Mouse (Mus musculus) cerebellum, adult 18-20 months (tissue): ENCODE measurements around the gene Sugct.

Source experiments
- DNase-seq, 2 experiments: peaks; one replicate each; pipeline ENCODE4 v3.0.0; 2021

The Sugct gene

DNA sequence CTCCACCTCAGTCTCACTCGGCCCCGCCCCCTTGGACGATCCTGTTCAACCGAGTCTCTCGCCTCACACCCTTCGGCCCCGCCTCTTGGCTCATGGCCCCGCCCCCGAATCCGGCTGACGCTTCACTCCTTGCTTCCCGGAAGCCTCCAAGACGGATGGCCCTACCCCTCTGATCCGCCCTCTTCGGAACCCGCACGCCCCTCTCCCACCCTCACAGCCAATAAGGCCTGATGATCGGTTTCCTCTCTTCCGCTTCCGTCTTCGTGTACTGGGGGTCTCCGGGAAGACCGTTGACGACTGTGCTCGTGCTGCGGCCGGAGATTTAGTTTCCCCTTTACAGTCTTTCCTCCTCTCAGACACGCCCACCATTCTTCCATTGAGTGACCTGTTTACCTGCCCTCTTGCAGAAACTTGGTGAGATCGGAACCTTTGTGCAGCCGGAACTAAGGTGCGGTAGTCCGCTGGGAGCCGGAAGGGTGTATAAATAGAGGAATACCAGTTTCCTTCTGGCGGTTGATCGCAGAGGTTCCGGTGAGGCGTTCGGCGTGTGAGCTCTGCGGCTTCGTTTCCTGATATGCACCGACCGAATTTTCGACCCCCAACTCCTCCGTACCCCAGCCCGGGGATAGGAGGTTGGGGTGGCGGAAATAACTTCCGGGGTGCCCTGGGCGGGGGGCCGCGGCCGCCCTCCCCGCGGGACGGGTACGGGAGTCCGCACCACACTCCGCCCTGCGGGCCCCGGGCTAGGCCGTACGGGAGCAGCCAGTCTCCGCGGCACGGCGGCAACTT is at the start of gene Sugct, which contains the start of gene Mplkip:
TSS of gene Sugct (minus strand) at position 643 of the 789 bp plus-strand sequence.
TSS of gene Mplkip (plus strand) at position 282 of the 789 bp plus-strand sequence.
- peak; percentile 100 for DNase-seq

DNA sequence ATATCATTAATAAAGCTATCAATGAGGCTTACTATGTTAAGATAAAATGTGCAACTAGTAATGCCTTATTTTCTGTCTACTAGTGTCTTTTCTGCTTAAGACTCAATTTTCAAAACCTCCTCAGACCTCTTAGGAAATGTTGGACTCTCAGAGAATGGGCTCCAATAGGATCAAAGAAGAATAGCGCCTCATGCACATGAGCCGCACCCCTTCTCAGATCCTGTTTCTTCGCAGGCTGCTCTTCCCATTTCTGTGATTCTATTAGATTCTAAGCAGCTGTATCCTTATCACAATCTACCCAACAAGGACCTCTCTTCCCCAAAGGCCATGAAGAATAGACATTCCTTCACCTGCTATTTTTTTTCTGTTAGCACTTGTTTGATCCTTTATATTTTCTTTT is 33.4 kb upstream of the Sugct start:
- DNase-seq: no peak

DNA sequence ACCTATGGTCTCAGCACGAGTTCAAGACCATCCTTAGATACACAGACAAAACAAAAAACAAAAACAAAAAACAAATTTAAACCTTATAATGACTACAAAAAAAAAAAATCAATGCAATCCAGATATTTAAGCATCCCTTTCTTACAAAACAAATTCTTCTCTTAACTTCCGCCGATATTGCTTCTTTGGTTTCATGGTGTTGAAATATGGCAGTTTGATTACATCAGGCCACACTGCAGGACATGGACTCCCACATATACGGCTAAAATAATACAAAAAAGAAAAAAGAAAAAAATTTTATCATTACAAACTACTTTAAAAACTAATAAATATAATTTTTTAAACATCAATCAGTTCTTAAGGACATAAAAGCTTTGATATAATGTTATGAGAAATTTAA is 32.6 kb upstream of the Sugct start:
- no peak for DNase-seq

GRCm38 (mm10) chr13:17717357-17717756 is 22.0 kb upstream of the Sugct start:
- no peak for DNase-seq

GRCm38 (mm10) chr13:17708784-17709311 is 13.5 kb upstream of the Sugct start:
- DNase-seq: no peak

GRCm38 (mm10) chr13:17705188-17705826 is 10.0 kb upstream of the Sugct start:
- DNase-seq: no peak

- no peak for DNase-seq
Observed at GRCm38 (mm10) chr13:17702311-17702710, 7.0 kb upstream of the Sugct start.

- DNase-seq: no peak
Observed at GRCm38 (mm10) chr13:17701322-17701721, 6.0 kb upstream of the Sugct start.

- no peak for DNase-seq
Observed at GRCm38 (mm10) chr13:17700090-17700715, 4.8 kb upstream of the Sugct start.

GRCm38 (mm10) chr13:17695898-17696580 is 686 bp upstream of the Sugct start:
- no peak for DNase-seq

DNA sequence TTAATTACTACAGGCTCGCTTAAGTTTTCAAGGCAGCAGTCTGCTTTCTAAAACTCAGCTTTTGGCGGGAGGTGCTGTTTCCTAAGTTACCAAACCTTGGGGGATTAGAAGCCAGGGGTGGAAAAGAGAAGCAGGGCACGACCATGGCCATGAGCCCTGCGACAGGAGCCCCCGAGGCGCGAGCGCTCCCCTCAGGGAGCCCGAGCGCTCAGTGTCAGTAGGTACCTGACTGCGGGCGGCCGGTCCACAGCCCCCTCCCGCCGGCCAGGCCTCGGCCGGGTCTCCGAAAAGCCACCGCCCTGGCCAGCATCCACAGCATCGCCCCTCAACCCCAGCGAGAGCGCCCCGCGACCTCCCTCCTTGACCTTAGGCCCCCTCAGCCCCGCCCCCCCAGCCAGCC is 939 bp downstream of the Sugct start:
- DNase-seq: no peak

DNA sequence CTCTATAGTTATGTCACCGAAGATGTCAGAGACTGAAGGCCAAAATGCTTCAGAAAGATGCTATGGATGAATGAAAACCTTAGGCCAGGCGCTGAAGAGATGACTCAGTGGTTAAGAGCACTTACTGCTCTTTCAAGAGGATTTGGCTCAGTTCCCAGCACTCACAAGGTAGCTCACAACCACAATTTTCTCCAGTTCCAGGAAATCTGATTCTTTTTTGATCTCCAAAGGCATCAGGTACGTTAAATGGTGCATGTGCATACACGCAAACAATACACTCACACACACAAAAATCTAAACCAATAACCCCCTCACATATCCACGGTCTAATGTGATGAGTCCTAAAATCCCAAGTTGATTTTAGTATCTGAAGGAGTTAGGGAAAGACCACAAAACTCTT is 1.5 kb downstream of the Sugct start:
- peak in 1 of 2 experiments; percentile 19 for DNase-seq

GRCm38 (mm10) chr13:17691436-17691835 is 3.9 kb downstream of the Sugct start:
- DNase-seq: no peak

- DNase-seq: no peak
Observed at GRCm38 (mm10) chr13:17690686-17691085, 4.7 kb downstream of the Sugct start.

GRCm38 (mm10) chr13:17689461-17689860 is 5.9 kb downstream of the Sugct start:
- DNase-seq: no peak

DNA sequence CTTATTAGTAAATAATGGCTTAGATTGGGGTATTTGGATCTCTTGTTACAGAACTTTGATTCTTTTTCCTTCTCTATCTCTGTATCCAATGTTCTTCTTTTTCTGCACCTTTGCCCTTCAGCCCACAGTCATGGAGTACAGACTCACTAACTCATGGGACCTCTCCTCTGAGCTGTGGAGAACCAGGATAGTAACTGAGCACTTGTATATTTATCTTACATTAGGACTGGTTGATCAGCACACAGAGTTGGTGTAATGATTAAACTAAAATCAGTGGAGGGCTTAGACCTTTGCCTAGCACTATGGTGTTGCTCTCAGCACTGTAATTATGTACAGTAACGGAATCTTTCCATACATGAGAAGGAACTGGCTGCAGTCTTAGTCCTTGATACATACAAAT is 24.2 kb downstream of the Sugct start:
- no peak for DNase-seq

DNA sequence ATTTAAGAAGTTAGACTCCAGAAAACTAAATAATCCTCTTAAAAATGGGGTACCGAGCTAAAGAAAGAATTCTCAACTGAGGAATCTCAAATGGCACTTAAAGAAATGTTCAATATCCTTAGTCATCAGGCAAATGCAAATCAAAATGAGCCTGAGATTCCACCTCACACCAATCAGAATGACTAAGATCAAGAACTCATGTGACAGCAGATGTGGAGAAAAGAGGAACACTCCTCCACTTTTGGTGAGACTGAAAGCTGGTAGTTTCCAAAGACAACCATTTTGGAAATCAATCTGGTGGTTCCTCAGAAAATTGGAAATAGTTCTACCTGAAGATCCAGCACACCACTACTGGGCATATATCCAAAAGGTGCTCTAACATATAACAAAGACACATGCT is 28.0 kb downstream of the Sugct start:
- no peak for DNase-seq

- no peak for DNase-seq
Observed at GRCm38 (mm10) chr13:17642294-17642693, 53.1 kb downstream of the Sugct start.

DNA sequence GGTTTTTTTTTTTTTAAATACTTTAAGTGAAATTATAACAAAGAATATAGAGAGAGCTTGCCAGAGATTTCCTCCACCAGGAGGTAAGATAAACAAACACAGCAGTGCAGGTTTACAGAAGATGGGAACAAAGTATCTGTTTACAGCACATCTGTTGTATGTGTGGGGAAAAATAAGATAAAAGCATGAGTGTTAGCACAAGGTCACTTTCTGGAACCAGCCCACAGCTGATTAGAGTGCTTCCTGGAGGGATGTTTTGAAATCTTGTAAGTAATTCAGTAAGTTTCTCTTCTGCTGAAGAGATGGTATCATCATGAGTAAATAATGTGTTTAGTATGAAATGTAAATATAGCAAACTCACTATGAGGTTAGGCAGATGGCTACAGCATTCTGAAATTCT is 57.3 kb downstream of the Sugct start:
- no peak for DNase-seq

DNA sequence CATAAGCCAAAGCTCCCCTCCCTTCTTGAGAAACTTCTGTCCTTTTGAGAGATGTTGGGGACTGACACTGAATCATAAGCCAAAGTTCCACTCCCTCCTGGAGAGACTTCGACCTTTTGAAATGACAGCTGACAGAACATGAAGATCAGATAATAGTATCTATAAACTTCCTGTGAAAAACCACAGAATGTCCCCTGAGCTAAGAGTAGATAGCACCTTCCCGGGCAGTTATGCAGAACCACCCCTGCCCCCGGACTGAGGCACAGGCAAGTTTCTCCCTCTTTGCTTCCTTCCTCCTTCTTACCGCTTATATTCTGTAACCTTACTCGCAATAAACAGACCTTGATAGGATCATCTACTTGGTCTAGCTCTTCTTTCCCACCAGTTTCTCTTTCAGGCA is 68.2 kb downstream of the Sugct start:
- DNase-seq: no peak

DNA sequence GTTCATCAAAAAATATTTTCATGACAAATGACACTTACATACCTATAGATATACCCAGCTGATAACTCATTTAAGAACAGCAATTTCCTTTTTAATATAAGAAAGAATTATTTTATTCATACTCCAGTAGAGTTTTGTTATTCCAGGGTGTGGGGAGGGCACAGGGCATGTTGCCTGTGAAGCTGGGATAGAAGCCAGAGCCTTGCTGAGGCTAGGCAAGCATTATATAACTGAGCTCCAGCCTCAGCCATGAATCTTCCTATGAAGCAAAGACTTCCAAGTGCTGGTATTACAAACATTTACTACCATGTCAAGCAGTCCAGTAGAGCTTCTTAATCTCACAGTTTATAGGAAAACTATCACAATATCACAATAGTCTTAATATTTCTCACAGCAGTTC is 70.4 kb downstream of the Sugct start:
- no peak for DNase-seq

DNA sequence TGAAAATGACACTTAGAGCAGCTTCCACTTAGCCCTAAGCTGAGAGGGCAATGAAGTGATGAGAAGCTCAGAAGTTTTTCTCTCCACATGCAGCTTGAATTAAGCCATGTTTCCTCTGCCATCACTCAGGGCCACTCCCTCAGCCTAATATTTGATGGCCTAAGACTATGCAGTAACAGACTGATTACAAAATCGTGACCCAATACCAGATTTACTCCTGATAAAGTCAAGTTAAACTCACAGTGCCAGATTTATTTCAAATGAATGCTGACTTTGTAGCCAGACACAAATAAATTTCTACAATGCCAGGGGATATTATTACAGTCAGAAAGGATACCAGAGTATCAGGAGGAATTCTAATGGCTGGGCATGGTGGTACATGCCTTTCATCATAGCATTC is 89.1 kb downstream of the Sugct start:
- no peak for DNase-seq

- no peak for DNase-seq
Observed at GRCm38 (mm10) chr13:17604670-17605069, 90.7 kb downstream of the Sugct start.
